Mouse (Mus musculus): ENCODE data around the gene Capn13. TPM values are rescaled to one million over a fixed set of nuclear protein-coding genes. Genes with fewer than 3 reads are reported as not detected.
"Not testable (repeated sequence)": the region's sequence is repeated elsewhere in the genome, so short reads cannot be mapped to it uniquely, and the experiment has no call there.

The Capn13 gene
- polyA plus RNA-seq, 1 experiment from 2014 or later: 1.4 TPM

- H3K4me3 ChIP-seq (ENCODE audit: low read depth, low read length): no peak overlapping the region
- ATAC-seq (replicated peaks; ENCODE audit: low FRiP score, low TSS enrichment, low read depth): no peak
Measured at GRCm38 (mm10) chr17:73277770-73278169, 122.9 kb downstream of the Capn13 start.

GRCm38 (mm10) chr17:73275066-73275465 lies 125.6 kb downstream of the Capn13 start:
- Histone ChIP-seq H3K9ac (ENCODE audit: low read length) (no peak overlapping the region), H3K4me3 (ENCODE audit: low read depth, low read length) (no peak overlapping the region), H3K27ac (ENCODE audit: low read depth) (no peak overlapping the region), H3K4me2 (ENCODE audit: low read length) (no peak overlapping the region), H3K27me3 (replicated peaks; ENCODE audit: control insufficient read depth, insufficient read depth, low read length) (no peaks in the 10 kb centered on the region), H3K9me3 (ENCODE audit: control insufficient read depth, low read length) (no peaks in the 10 kb centered on the region), H3K4me1 (replicated peaks; ENCODE audit: control insufficient read depth, insufficient read depth, low read length) (no peaks in the 10 kb centered on the region), H3K36me3 (ENCODE audit: control insufficient read depth, insufficient read depth, low read length) (no peaks in the 10 kb centered on the region)
- ATAC-seq (replicated peaks; ENCODE audit: low FRiP score, low TSS enrichment, low read depth) (no peak), DNase-seq (ENCODE audit: low spot score) (no peak)
- 77% methylated on average over 10 of the region's 10 CpGs for WGBS

More at GRCm38 (mm10) chr17:73277770-73278169, 122.9 kb downstream of the Capn13 start:
- Histone ChIP-seq H3K4me1 (replicated peaks; ENCODE audit: control insufficient read depth, insufficient read depth, low read length) (0 out of 2 replicates have a peak, but pooled peaks cover 3% of the 10 kb centered on the region), H3K36me3 (ENCODE audit: control insufficient read depth, insufficient read depth, low read length) (no peaks in the 10 kb centered on the region), H3K27ac (ENCODE audit: low read depth) (no peak overlapping the region), H3K27me3 (replicated peaks; ENCODE audit: control insufficient read depth, insufficient read depth, low read length) (no peaks in the 10 kb centered on the region), H3K9me3 (ENCODE audit: control insufficient read depth, low read length) (no peaks in the 10 kb centered on the region), H3K4me2 (ENCODE audit: low read length) (no peak overlapping the region), H3K9ac (ENCODE audit: low read length) (no peak overlapping the region)
- DNase-seq (ENCODE audit: low spot score): no peak
- WGBS: 92% methylated on average over 4 of the region's 4 CpGs

- no peak for ATAC-seq (replicated peaks; ENCODE audit: low FRiP score, low TSS enrichment, low read depth)
- H3K27ac ChIP-seq (ENCODE audit: low read depth): no peak overlapping the region
Measured at GRCm38 (mm10) chr17:73273809-73274208, 126.9 kb downstream of the Capn13 start.

DNA sequence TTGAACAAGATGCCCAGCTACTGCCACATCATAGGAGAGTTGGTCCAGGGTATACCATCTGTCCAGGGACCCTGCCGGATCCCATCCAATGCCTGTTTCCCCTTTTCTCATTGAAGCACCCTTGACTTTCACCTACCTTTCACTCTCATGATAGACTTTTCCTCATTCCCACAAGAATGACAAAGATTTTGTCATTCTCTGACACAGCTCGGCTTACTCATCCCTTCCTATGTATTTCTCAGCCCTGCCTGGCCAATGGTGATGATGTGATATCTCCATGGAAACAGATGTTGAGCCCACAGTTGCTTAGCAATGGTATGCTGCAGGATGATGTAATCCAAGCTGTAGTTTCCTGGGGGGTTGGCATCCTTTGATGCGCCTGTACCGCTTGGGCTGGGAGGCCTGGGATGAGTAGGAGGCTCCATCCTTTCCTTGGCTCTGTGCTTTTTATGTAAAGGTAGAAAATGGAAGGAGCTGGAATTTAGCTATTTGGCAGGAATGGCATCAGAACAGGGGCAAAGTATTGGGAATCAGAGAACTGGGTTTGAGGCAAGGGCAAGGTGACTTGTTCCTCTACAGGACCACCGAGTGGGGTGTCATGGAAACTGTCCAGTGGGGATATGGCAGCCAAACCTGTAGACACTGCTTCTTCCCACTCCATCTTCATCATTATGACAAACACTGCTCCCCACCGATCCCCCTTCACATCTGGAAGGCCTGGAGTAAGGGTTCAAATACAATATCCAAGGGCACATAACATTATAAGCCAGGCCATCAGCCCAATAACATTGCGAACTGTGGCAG lies 128.7 kb downstream of the Capn13 start:
- ATAC-seq (replicated peaks; ENCODE audit: low FRiP score, low TSS enrichment, low read depth) (no peak), DNase-seq (ENCODE audit: low spot score) (no peak)
- Histone ChIP-seq H3K27me3 (replicated peaks; ENCODE audit: control insufficient read depth, insufficient read depth, low read length) (no peaks in the 10 kb centered on the region), H3K36me3 (ENCODE audit: control insufficient read depth, insufficient read depth, low read length) (no peaks in the 10 kb centered on the region), H3K4me1 (replicated peaks; ENCODE audit: control insufficient read depth, insufficient read depth, low read length) (no peaks in the 10 kb centered on the region), H3K9me3 (ENCODE audit: control insufficient read depth, low read length) (no peaks in the 10 kb centered on the region), H3K4me2 (ENCODE audit: low read length) (no peak overlapping the region), H3K27ac (ENCODE audit: low read depth) (no peak overlapping the region), H3K4me3 (ENCODE audit: low read depth, low read length) (no peak overlapping the region), H3K9ac (ENCODE audit: low read length) (no peak overlapping the region)
- WGBS: 91% methylated on average over 7 of the region's 7 CpGs

More at GRCm38 (mm10) chr17:73273809-73274208, 126.9 kb downstream of the Capn13 start:
- no peak for DNase-seq (ENCODE audit: low spot score)
- Histone ChIP-seq H3K4me2 (ENCODE audit: low read length) (no peak overlapping the region), H3K4me1 (replicated peaks; ENCODE audit: control insufficient read depth, insufficient read depth, low read length) (no peaks in the 10 kb centered on the region), H3K4me3 (ENCODE audit: low read depth, low read length) (no peak overlapping the region), H3K9me3 (ENCODE audit: control insufficient read depth, low read length) (no peaks in the 10 kb centered on the region), H3K27me3 (replicated peaks; ENCODE audit: control insufficient read depth, insufficient read depth, low read length) (no peaks in the 10 kb centered on the region), H3K36me3 (ENCODE audit: control insufficient read depth, insufficient read depth, low read length) (no peaks in the 10 kb centered on the region), H3K9ac (ENCODE audit: low read length) (no peak overlapping the region)
- WGBS: 81% methylated on average over 7 of the region's 7 CpGs

- Histone ChIP-seq H3K9me3 (ENCODE audit: control insufficient read depth, low read length) (no peaks in the 10 kb centered on the region), H3K27me3 (replicated peaks; ENCODE audit: control insufficient read depth, insufficient read depth, low read length) (no peaks in the 10 kb centered on the region), H3K4me2 (ENCODE audit: low read length) (no peak overlapping the region), H3K4me3 (ENCODE audit: low read depth, low read length) (no peak overlapping the region), H3K36me3 (ENCODE audit: control insufficient read depth, insufficient read depth, low read length) (no peaks in the 10 kb centered on the region), H3K4me1 (replicated peaks; ENCODE audit: control insufficient read depth, insufficient read depth, low read length) (no peaks in the 10 kb centered on the region), H3K9ac (ENCODE audit: low read length) (no peak overlapping the region), H3K27ac (ENCODE audit: low read depth) (no peak overlapping the region)
- ATAC-seq (replicated peaks; ENCODE audit: low FRiP score, low TSS enrichment, low read depth) (no peak), DNase-seq (ENCODE audit: low spot score) (no peak)
- 75% methylated on average over 15 of the region's 15 CpGs for WGBS
Measured at GRCm38 (mm10) chr17:73270871-73271796, 129.5 kb downstream of the Capn13 start.

DNA sequence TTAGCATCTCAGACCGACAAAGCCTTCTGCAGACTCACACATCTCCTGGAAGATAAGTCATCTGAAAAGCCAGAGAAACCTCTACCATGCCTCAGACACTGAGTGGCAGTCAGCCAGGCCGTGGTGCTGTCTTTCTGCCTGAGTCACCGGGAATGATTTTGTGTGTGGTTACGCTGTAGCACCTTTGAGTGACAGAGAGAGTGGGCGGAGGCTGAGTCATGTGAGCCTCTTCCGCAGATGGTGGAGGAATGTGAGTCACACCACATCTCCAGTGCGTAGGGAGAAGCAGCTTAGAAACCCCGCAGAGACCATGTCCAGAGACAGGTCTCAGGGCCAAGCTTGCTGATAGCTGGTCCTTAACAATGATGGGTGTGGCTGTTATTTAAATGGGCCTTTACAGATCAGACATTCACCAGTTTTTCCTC lies 137.6 kb downstream of the Capn13 start:
- DNase-seq (ENCODE audit: low spot score): no peak
- H3K9ac ChIP-seq (ENCODE audit: low read length): no peak overlapping the region
- no peak overlapping the region for H3K4me3 ChIP-seq (ENCODE audit: low read depth, low read length)
- H3K27ac ChIP-seq (ENCODE audit: low read depth): no peak overlapping the region
- H3K4me2 ChIP-seq (ENCODE audit: low read length): no peak overlapping the region
- 0 out of 2 replicates have a peak, but pooled peaks have one; percentile 18 for ATAC-seq (replicated peaks; ENCODE audit: low FRiP score, low TSS enrichment, low read depth)
- H3K27me3 ChIP-seq (replicated peaks; ENCODE audit: control insufficient read depth, insufficient read depth, low read length): no peaks in the 10 kb centered on the region
- no peaks in the 10 kb centered on the region for H3K36me3 ChIP-seq (ENCODE audit: control insufficient read depth, insufficient read depth, low read length)
- H3K9me3 ChIP-seq (ENCODE audit: control insufficient read depth, low read length): no peaks in the 10 kb centered on the region
- WGBS: 81% methylated on average over 8 of the region's 8 CpGs
- no peaks in the 10 kb centered on the region for H3K4me1 ChIP-seq (replicated peaks; ENCODE audit: control insufficient read depth, insufficient read depth, low read length)

GRCm38 (mm10) chr17:73262558-73262957 lies 138.1 kb downstream of the Capn13 start:
- no peak for ATAC-seq (replicated peaks; ENCODE audit: low FRiP score, low TSS enrichment, low read depth)
- H3K36me3 ChIP-seq (ENCODE audit: control insufficient read depth, insufficient read depth, low read length): no peaks in the 10 kb centered on the region
- no peaks in the 10 kb centered on the region for H3K27me3 ChIP-seq (replicated peaks; ENCODE audit: control insufficient read depth, insufficient read depth, low read length)
- H3K4me2 ChIP-seq (ENCODE audit: low read length): no peak overlapping the region
- H3K9ac ChIP-seq (ENCODE audit: low read length): no peak overlapping the region
- no peak overlapping the region for H3K27ac ChIP-seq (ENCODE audit: low read depth)
- DNase-seq (ENCODE audit: low spot score): no peak
- H3K9me3 ChIP-seq (ENCODE audit: control insufficient read depth, low read length): no peaks in the 10 kb centered on the region
- no peak overlapping the region for H3K4me3 ChIP-seq (ENCODE audit: low read depth, low read length)
- 90% methylated on average over 2 of the region's 2 CpGs for WGBS
- no peaks in the 10 kb centered on the region for H3K4me1 ChIP-seq (replicated peaks; ENCODE audit: control insufficient read depth, insufficient read depth, low read length)

GRCm38 (mm10) chr17:73259258-73259657 lies 141.4 kb downstream of the Capn13 start:
- not testable (repeated sequence) for H3K27ac ChIP-seq (ENCODE audit: low read depth); H3K4me2 ChIP-seq (ENCODE audit: low read length); H3K4me3 ChIP-seq (ENCODE audit: low read depth, low read length); ATAC-seq (replicated peaks; ENCODE audit: low FRiP score, low TSS enrichment, low read depth); H3K36me3 ChIP-seq (ENCODE audit: control insufficient read depth, insufficient read depth, low read length); H3K9me3 ChIP-seq (ENCODE audit: control insufficient read depth, low read length); DNase-seq (ENCODE audit: low spot score); H3K27me3 ChIP-seq (replicated peaks; ENCODE audit: control insufficient read depth, insufficient read depth, low read length); H3K4me1 ChIP-seq (replicated peaks; ENCODE audit: control insufficient read depth, insufficient read depth, low read length); H3K9ac ChIP-seq (ENCODE audit: low read length)
- 94% methylated on average over 5 of the region's 5 CpGs for WGBS
